Mouse (Mus musculus) liver (tissue): ENCODE measurements at regions not wholly inside any gene's neighbourhood (a gene's known extent, or its start where the extent isn't known, plus 50 kb on each side); places are given as distances from the start of the nearest gene placed in this dataset.
"Not testable (repeated sequence)": the region's sequence is repeated elsewhere in the genome, so short reads cannot be mapped to it uniquely, and the experiment has no call there.

Experiments used
- DNase-seq: peaks from one replicate; pipeline ENCODE4 v3.0.0-alpha.2; 2020; ENCODE audit warnings: mixed read lengths

DNA sequence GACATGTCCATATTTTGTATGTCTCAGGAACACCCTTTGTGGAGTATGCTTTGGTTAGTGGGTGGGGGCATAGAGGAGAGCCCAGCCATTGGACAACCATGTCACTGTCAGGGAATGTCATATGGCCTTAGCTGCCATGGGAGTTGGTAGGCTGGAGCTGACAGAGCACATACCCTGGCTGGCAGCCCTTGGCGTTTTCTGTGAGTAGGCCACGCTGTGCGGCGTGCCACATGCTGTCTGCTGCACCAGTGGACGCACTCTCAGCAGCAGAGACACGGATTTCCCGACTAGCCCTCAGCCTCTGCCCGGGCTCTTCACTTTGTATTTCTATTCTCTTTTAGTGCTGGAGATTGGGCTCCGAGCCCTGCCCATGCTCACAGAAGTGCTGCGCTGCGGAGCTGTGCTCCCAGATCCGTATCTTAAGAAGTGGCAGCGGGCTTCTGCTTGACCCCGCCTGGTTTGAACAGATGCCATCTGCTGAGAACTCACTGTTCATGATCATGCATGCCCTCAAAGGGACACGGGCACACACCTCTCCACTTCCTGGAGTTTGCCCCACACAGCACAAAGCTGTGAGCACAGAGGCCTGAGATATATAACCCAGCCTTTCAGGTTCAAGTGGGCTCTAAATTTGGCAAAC, 160.1 kb downstream of the Sall1 start:
- DNase-seq: no peak

DNA sequence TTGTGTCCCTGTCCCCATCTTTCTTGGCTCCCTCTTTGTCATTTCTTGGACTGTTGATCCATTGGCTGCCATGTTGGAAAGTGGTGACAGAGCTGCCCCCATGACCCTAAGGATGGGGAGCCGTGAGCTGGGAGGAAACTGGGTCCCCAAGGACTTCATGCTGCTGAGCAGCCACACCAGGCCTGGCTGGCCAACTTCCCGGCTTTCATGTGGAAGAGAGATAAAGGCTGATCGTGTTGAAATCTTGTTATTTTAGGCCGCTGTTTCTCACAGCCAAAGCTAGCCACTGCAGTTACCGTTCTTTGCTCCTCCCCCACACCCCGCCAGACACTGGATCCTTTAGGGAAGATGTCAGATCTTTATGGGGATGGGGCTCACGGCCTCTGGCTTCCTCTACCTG, 164.1 kb downstream of the Sall1 start:
- no peak for DNase-seq

DNA sequence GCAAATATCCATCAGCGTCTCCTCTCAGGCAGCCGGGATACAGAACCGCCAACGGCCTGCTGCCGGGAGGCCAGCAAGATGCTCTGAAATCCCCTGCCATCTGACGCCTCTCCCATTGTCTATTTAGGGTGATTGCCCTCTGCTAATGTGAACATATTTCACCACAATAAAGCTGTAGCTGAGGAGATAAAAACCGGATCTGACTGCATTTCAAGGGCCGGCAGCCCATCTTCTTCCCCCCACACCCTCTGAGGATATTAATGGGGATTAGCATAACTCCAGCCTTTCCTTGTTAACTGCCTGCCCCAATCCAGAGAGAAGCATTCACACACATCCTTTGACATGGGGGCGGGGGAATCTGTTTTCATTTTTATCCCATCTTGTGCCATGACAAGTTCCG, 166.0 kb downstream of the Sall1 start:
- no peak for DNase-seq

DNA sequence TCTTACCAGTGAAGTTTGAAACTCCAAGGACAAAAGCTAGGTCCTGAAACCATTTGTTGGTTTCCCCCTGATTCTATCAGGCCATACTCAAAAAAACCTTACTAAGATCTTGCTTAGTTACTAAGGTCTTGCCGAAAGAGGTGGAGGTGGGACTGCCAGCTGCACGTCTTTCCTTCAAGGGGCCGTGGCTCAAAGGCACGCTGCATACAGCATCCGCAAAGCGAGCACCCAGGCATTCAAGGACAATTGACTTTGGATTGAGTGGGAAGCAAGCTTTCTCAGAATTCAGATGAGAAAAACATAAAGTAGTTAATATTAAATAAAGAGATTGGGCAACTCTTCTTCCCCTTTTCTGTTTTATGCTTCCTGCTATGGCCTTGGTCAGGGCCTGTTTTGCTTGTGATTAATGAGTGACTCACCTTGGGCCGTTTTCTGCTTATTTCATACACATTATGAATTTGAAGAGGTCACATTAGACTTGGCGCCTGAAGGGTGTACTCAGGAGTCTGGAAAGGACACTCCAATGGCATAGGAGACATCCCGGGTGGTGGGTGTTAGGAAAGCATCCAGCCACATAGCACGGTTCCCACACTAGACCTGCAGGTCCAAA, 166.1 kb downstream of the Cyld start:
- no peak for DNase-seq

DNA sequence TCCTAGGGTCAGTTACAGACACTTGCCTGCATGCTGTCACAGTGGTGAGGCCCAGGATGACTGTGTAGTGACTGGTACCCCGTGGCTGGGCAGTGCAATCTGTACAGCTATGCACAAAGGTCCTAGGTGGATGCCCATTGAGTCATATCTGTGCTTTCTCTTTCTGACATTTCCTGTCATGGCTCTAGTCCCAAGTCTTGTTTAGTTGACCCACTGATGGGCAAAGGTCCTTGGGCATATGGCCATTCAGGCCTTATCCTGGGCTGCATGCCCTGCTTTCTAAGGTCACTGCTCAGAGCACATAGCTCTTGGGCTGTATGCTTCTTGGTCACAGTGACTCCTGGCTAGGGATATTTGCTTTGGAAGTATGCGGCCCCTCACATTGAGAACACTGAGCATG, 160.4 kb downstream of the Cyld start:
- DNase-seq: no peak

DNA sequence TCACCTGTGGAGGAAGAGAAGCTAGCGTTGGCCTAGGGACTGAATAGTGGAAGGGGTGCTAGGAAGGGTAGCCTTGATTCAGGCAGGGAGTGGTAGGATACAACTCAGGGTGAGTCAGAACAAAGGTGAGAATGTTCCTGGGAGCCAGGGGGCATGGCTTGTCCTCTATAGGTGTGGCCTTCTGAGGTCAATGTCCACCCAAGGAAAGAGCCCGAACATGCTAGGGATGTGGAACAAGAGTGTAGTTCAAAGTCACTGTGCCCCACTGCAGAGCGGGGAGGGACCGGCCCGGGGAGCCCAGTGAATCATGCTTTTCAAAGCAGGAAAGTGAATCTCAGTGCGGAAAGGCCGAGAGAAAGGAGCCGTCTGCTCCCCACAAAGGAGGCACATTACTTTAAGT, 156.4 kb downstream of the Cyld start:
- DNase-seq: no peak

DNA sequence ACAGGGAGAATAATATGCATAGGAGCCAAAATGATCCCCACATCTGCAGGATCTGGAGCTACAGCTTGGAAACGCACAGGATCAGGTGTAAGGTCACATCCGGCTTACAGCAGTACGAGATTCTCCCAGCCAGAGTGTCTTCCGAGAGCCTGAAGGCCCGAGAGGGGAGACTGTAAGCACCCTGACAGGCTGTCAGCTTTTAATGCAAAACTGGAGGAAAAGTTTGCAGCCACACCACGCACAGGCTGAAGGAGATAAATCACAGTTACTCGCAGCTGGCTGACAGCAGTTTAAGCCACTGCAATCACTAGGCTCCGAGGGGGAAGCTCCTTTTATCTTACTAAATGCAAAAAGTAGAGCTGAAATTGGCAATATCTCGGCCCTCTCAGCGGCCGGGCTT, 149.1 kb downstream of the Cyld start:
- DNase-seq: no peak

DNA sequence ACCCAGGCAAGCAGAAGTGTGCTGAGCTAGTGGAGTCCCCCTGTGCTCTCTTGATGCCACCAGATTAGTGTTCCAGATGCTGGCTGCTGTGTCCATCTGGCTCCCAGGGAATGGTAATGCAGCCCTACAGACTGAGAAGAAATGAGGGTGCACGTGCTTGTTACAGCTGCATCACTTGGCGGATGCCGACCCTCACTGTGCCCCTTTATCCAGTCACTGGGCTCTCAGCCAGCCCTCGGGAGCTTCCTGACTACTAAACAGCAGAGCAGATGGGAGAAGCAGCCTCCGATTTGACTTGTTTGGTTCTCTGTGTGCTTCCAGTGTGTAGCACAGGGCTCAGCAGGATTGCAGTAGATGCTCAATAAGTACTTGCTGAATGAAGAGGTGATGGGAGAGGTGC, 147.5 kb downstream of the Cyld start:
- DNase-seq: no peak

DNA sequence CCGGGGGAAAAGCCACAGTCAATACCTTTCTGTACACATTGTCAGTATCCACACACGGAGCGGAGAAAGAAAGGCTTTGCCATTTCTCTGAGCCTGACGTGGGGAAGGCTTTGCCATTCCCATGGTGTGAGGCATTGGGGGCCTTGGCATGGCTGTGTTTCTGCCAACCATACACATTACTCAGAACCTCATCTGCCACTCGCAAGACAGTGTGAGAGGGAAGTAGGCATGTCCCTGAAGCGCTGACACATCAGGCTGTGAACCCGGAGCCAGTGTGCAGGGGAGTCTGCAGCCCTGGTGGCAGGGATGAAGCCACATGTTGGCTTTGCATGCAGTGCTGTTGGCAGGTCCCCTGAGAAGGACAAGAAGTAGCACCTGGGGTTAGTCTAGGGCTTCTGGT, 145.6 kb downstream of the Cyld start:
- no peak for DNase-seq

DNA sequence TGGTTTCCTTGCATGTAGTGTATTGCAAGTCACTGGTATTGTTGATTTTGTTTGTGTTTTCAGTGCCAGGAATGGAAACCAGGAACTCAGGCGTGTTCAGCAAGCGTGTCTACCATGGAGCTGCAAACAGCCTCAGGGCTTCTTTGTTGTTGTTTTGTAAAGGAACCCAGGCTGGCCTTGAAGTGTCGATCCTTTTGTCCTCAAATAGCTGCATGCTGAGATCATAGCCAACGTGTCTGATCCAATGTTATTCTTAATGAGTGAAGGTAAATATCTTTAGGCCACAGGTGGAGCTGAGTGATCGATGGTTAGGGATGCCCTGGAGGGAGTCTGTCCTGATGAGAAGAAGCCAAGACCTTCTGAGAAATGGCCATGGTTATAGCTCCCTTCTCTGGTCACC, 143.3 kb downstream of the Cyld start:
- no peak for DNase-seq

DNA sequence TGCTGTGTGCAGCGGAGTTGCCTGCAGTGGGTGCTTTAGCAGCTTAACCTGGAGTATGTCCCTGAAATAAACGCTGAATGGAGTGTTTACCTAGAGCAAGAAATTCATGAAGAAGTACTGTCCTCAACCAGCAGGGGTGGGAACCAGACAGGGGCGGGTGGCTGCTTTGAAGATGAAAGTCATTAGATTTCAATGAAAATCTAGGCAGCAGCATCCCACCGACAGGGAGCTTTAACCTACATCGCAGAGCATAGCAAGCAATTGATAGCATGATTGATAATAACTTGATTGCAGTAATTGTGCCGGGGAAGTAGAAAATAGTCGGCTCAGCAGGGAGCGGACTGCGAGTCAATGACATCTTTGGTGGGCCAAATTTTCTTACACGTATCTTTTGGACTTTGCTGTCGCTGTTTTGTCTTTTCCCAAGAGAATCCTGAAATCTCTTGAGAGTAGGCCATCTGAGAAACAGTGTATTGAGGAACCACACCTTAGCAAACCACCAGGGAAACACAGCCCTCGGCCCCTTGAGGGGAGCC, 139.0 kb downstream of the Cyld start:
- no peak for DNase-seq

DNA sequence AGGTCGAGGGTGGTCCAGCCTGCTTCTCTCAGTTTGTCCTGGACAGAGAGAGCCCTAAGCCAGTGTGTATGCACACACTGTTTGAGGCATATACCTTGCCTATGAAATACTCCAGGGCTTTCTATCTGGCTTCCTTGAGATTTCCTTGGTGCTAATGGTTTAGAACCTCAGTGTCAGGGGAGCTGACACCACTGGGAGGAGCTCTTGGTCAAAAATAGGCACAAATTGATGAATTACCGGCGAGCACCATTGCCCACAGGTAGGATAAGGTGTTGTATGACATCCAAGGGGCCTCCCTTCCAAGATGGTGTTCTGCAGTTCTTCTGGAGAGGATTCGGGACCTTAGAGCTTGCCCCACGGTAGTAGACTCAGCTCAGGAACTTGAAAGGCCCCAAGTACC, 129.0 kb downstream of the Cyld start:
- no peak for DNase-seq

DNA sequence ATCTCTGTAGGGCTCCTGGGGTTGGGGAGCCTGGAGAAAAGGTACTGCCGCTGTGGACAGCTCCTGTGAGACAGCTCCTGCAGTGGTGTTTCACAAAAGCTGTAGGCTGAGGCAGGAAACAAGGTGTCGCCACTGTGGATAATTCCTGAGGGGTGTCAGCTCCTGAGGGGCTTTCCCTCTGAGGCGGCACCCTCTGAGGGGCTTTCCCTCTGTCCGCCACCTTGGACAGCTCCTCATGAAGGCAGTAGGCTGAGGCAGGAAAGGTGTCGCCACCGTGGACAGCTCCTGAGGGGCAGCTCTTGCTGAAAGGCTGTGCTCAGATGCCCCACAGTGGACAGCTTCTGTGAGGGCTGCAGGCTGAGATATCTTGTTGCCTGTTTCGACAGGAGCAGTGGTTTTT, 127.1 kb downstream of the Cyld start:
- DNase-seq: no peak

DNA sequence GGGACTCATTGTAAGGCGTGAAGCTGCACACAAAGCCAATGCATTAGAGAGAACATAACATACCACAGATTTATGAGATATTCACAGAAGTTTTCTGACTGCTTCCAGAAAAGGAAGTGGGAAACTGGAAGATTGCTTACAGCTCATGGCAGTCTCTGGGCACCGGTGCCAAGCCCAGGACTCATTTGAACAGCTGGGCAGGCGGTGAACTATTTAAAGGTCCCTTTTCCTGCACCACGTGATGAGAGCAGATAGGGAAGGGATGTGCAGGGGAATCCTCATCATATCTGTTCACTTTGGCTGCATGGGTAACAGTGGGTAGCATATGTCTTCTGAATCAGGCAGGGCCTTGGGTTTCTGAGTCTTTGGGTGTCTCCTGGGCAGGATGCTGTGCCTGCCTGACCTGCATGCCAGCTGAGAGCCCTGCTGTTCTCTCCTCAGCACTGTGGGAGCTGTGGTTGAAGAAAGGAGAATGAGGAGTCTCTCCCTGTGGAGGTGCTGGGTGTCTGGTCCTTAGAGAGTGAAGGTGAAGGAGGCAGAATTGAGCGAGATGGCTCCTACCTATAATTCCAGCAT, 123.5 kb downstream of the Cyld start:
- DNase-seq: no peak

DNA sequence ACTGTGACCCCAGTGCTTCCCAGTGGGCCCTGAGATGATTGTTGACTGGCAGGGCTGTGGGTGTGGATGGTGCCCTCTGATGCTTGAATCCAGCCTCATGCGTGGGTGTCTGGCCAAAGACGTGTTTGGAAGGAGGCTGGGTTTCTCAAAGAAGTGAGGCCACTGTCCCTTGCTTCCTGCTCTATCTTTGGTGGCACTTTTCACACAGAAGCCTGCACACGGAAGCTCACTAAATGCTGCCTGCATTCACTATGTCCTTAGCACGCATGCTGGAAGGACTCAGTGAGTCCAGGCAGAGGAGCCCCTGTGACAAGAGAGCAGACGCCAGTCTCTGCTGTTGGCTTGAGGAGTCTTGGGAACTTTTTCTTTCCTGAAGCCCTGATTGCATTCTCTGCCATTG, 119.6 kb downstream of the Cyld start:
- no peak for DNase-seq

DNA sequence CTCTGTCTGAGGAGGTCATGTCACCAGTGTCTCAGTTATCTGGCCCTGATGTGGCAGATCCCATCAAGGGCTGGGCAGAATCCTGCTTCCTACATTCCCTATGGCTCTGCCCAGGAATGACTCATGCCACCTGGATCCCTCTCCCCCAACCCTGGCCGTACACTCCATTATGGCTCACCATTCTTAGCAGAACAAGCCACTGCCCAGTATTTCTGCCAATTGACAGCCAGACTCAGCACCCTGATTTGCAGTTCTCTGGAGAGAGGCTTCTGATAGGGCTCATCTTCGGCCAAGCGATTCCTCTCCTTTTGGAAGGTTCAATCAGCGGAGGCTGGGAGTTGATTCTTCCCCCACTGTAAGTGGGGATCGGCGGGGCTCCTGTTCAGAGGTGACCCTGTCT, 117.4 kb downstream of the Cyld start:
- no peak for DNase-seq

DNA sequence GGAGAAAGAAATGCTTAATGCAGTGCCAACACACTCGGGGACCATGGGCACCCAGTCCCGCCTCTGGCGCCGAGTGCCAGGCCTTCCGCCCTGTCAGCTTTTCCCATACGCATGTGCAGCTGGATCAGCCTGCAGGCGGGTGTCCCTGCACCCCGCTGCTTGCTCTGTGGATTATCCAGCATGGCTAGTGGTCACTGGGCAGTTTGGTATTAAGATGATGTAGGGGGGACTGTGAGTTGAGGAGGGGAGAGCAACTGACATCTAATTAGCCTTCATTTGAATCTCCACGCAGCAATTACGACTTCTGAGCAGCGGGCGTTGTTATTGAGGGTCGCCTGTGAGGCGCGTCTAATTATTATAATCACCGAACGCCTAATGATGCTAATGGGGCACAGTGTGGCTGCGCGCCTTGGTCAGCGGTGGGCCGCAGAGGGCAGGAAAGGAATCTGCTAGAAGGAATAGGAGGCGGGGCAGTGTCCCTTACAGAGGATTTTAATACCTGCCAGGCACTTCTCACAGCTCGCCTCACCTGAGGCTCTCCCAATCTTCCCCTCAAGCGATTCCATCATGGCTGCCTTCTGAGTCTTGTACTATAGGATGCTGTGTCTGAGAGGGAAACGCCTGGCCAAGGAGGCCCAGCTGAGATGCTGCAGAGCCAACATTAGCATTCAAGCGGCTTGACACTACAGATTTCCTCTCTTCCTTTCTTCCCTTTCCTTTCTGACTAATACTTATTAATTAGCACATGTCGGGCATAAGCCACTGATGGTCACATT, 116.3 kb downstream of the Cyld start:
- DNase-seq: no peak

DNA sequence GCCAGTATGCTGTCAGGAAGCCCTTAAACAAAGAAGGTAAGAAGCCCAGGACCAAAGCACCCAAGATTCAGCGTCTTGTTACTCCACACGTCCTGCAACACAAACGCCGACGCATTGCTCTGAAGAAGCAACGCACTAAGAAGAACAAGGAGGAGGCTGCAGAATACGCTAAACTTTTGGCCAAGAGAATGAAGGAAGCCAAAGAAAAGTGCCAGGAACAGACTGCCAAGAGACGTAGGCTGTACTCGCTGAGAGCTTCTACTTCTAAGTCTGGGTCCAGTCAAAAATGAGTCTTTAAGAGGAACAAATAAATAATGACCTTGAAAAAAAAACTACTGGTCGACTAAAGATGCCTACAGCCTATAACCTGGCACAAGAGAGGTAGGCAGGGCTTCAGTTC, 110.0 kb downstream of the Cyld start:
- DNase-seq: not testable (repeated sequence)
